Mouse (Mus musculus): ENCODE measurements around the gene Gse1. TPM values are rescaled to one million over a fixed set of nuclear protein-coding genes. Genes with fewer than 3 reads are reported as not detected.

The Gse1 gene
- total RNA-seq, 1 experiment from 2014 or later, result 28.5 TPM

GRCm38 (mm10) chr8:120569939-120570715 lies 341.9 kb downstream of the Gse1 start:
- peak; percentile 48 for ATAC-seq (ENCODE audit: extremely low read depth, insufficient number of reproducible peaks, low FRiP score, poor library complexity, severe bottlenecking)

GRCm38 (mm10) chr8:120571561-120571960 lies 343.3 kb downstream of the Gse1 start:
- no peak for ATAC-seq (ENCODE audit: extremely low read depth, insufficient number of reproducible peaks, low FRiP score, poor library complexity, severe bottlenecking)

- peak; percentile 53 for ATAC-seq (ENCODE audit: extremely low read depth, insufficient number of reproducible peaks, low FRiP score, poor library complexity, severe bottlenecking)
Observed at GRCm38 (mm10) chr8:120572534-120572933, 344.3 kb downstream of the Gse1 start.

- no peak for ATAC-seq (ENCODE audit: extremely low read depth, insufficient number of reproducible peaks, low FRiP score, poor library complexity, severe bottlenecking)
Observed at GRCm38 (mm10) chr8:120573866-120574265, 345.6 kb downstream of the Gse1 start.

GRCm38 (mm10) chr8:120574941-120575340 lies 346.7 kb downstream of the Gse1 start:
- no peak for ATAC-seq (ENCODE audit: extremely low read depth, insufficient number of reproducible peaks, low FRiP score, poor library complexity, severe bottlenecking)

- no peak for ATAC-seq (ENCODE audit: extremely low read depth, insufficient number of reproducible peaks, low FRiP score, poor library complexity, severe bottlenecking)
Observed at GRCm38 (mm10) chr8:120575801-120576200, 347.5 kb downstream of the Gse1 start.

GRCm38 (mm10) chr8:120577821-120578220 lies 349.6 kb downstream of the Gse1 start:
- no peak for ATAC-seq (ENCODE audit: extremely low read depth, insufficient number of reproducible peaks, low FRiP score, poor library complexity, severe bottlenecking)

- ATAC-seq (ENCODE audit: extremely low read depth, insufficient number of reproducible peaks, low FRiP score, poor library complexity, severe bottlenecking), result no peak
Observed at GRCm38 (mm10) chr8:120580336-120581000, 352.2 kb downstream of the Gse1 start.

- ATAC-seq (ENCODE audit: extremely low read depth, insufficient number of reproducible peaks, low FRiP score, poor library complexity, severe bottlenecking), result no peak
Observed at GRCm38 (mm10) chr8:120581329-120581728, 353.1 kb downstream of the Gse1 start.

- ATAC-seq (ENCODE audit: extremely low read depth, insufficient number of reproducible peaks, low FRiP score, poor library complexity, severe bottlenecking), result no peak
Observed at GRCm38 (mm10) chr8:120581811-120582210, 353.6 kb downstream of the Gse1 start.

- no peak for ATAC-seq (ENCODE audit: extremely low read depth, insufficient number of reproducible peaks, low FRiP score, poor library complexity, severe bottlenecking)
Observed at GRCm38 (mm10) chr8:120585521-120585920, 357.3 kb downstream of the Gse1 start.

- peak; percentile 95 for ATAC-seq (ENCODE audit: extremely low read depth, insufficient number of reproducible peaks, low FRiP score, poor library complexity, severe bottlenecking)
Observed at GRCm38 (mm10) chr8:120588908-120589771, 360.9 kb downstream of the Gse1 start, which contains the start of gene Gins2. Gene Gins2, minus strand, starts transcription at chr8:120589304.

GRCm38 (mm10) chr8:120589921-120590320 lies 361.7 kb downstream of the Gse1 start:
- no peak for ATAC-seq (ENCODE audit: extremely low read depth, insufficient number of reproducible peaks, low FRiP score, poor library complexity, severe bottlenecking)

- ATAC-seq (ENCODE audit: extremely low read depth, insufficient number of reproducible peaks, low FRiP score, poor library complexity, severe bottlenecking), result no peak
Observed at GRCm38 (mm10) chr8:120591587-120592292, 363.5 kb downstream of the Gse1 start.

GRCm38 (mm10) chr8:120594571-120594970 lies 366.3 kb downstream of the Gse1 start:
- no peak; the same call in 1 of the 2 replicates for ATAC-seq (ENCODE audit: extremely low read depth, insufficient number of reproducible peaks, low FRiP score, poor library complexity, severe bottlenecking)

GRCm38 (mm10) chr8:120595963-120596362 lies 367.7 kb downstream of the Gse1 start:
- ATAC-seq (ENCODE audit: extremely low read depth, insufficient number of reproducible peaks, low FRiP score, poor library complexity, severe bottlenecking), result peak; percentile 49

- ATAC-seq (ENCODE audit: extremely low read depth, insufficient number of reproducible peaks, low FRiP score, poor library complexity, severe bottlenecking), result no peak
Observed at GRCm38 (mm10) chr8:120598579-120598978, 370.3 kb downstream of the Gse1 start.

GRCm38 (mm10) chr8:120599504-120599903 lies 371.2 kb downstream of the Gse1 start:
- ATAC-seq (ENCODE audit: extremely low read depth, insufficient number of reproducible peaks, low FRiP score, poor library complexity, severe bottlenecking), result peak; percentile 73

GRCm38 (mm10) chr8:120602672-120603071 lies 374.4 kb downstream of the Gse1 start:
- no peak for ATAC-seq (ENCODE audit: extremely low read depth, insufficient number of reproducible peaks, low FRiP score, poor library complexity, severe bottlenecking)

Data from neutrophil, adult 5-6 weeks (primary cell).